Mouse (Mus musculus) E14TG2a.4 (cell line): ENCODE measurements around the gene Crk.

Experiments
- CTCF ChIP-seq: conservative IDR thresholded peaks from 2 replicates; pipeline ENCODE4 v1.5.1; 2014; ENCODE audit warnings: low read length
- NANOG ChIP-seq: IDR thresholded peaks from 2 replicates; pipeline ENCODE4 v1.6.1; 2014; ENCODE audit warnings: borderline replicate concordance, low read length, mixed read lengths
- POU5F1 ChIP-seq: IDR thresholded peaks from 2 replicates; pipeline ENCODE4 v1.6.1; 2014; ENCODE audit warnings: low read length, borderline replicate concordance

- TF ChIP-seq CTCF (no peak; the same call in 1 of the 2 replicates), POU5F1 (no peak), NANOG (no peak)
Observed at GRCm38 (mm10) chr11:75679439-75680171, 546 bp downstream of the Crk start.
